Mouse (Mus musculus) telencephalon, adult 2 months (tissue): ENCODE data around the gene Ms4a12.
"Not testable (repeated sequence)": the region's sequence is repeated elsewhere in the genome, so short reads cannot be mapped to it uniquely, and the experiment has no call there.

Source experiments
- DNase-seq: peaks from one replicate; pipeline ENCODE4 v3.0.0-alpha.2; 2011; ENCODE audit warnings: low read depth, low spot score

Ms4a12 gene

GRCm38 (mm10) chr19:11232348-11232747 is at the start of gene Ms4a12:
Gene Ms4a12 (minus strand): TSS chr19:11232448.
- no peak for DNase-seq

- DNase-seq = no peak
Observed at GRCm38 (mm10) chr19:11280223-11280622, 48.0 kb upstream of the Ms4a12 start.

- DNase-seq = no peak
Observed at GRCm38 (mm10) chr19:11276431-11276830, 44.2 kb upstream of the Ms4a12 start.

GRCm38 (mm10) chr19:11266956-11267355 is 34.7 kb upstream of the Ms4a12 start:
- DNase-seq = no peak

- DNase-seq = no peak
Observed at GRCm38 (mm10) chr19:11266052-11266845, 34.0 kb upstream of the Ms4a12 start, which contains the start of gene Ms4a1. Gene Ms4a1 (minus strand): TSS chr19:11266241.

GRCm38 (mm10) chr19:11264602-11265185 is 32.4 kb upstream of the Ms4a12 start:
- DNase-seq = no peak

- no peak for DNase-seq
Observed at GRCm38 (mm10) chr19:11263549-11263948, 31.3 kb upstream of the Ms4a12 start.

GRCm38 (mm10) chr19:11262932-11263331 is 30.7 kb upstream of the Ms4a12 start:
- DNase-seq = not testable (repeated sequence)

- DNase-seq = no peak
Observed at GRCm38 (mm10) chr19:11261522-11261921, 29.3 kb upstream of the Ms4a12 start.

- DNase-seq = no peak
Observed at GRCm38 (mm10) chr19:11244230-11244629, 12.0 kb upstream of the Ms4a12 start.

- no peak for DNase-seq
Observed at GRCm38 (mm10) chr19:11242560-11242959, 10.3 kb upstream of the Ms4a12 start.

- DNase-seq = no peak
Observed at GRCm38 (mm10) chr19:11235820-11236219, 3.6 kb upstream of the Ms4a12 start.

GRCm38 (mm10) chr19:11234921-11235735 is 2.9 kb upstream of the Ms4a12 start:
- DNase-seq = no peak

GRCm38 (mm10) chr19:11234244-11234643 is 2.0 kb upstream of the Ms4a12 start:
- no peak for DNase-seq

GRCm38 (mm10) chr19:11196546-11196945 is 35.7 kb downstream of the Ms4a12 start, which contains the start of gene Ms4a13:
Gene Ms4a13 (minus strand): TSS chr19:11196737.
- no peak for DNase-seq

GRCm38 (mm10) chr19:11192552-11192951 is 39.7 kb downstream of the Ms4a12 start:
- DNase-seq = no peak

GRCm38 (mm10) chr19:11184121-11184520 is 48.1 kb downstream of the Ms4a12 start:
- DNase-seq = no peak

- no peak for DNase-seq
Observed at GRCm38 (mm10) chr19:11177464-11177863, 54.8 kb downstream of the Ms4a12 start.

GRCm38 (mm10) chr19:11165172-11165571 is 67.1 kb downstream of the Ms4a12 start, which contains the start of gene 1700025F22Rik:
Gene 1700025F22Rik (minus strand): TSS chr19:11165320.
- DNase-seq = no peak
